In genomic region chrX:13412726-13413125, GRCm38 (mm10) we compare ENCODE assay signal across 14 mouse cellular contexts. TPM values are rescaled to one million over a fixed set of nuclear protein-coding genes. Genes with fewer than 3 reads are reported as not detected.
"Had no signal": no experiment of that assay in that cellular context is flagged by ENCODE, and none has a peak within 500 bp of the region (broad histone marks: within the 10 kb centered on the region; RNA-seq: fewer than 3 reads in every experiment).

No protein-coding gene starts in this region.

- ATAC-seq: liver, postnatal 0 days; lung, postnatal 0 days; midbrain, embryonic 13.5 days had no signal

- H3K4me1 ChIP-seq: liver, embryonic 13.5 days; midbrain, embryonic 13.5 days; stomach, embryonic 15.5 days had no signal

- H3K9ac ChIP-seq: liver, embryonic 13.5 days; liver, postnatal 0 days; midbrain, embryonic 13.5 days; stomach, embryonic 15.5 days had no signal

- DNase-seq: kidney, adult 11 months; kidney, adult 9 months; kidney, postnatal 10 days; liver; liver, embryonic 13.5 days; liver, postnatal 0 days; lung, postnatal 36 days; spleen, adult 18-20 months; thymus, postnatal 4 days had no signal

- H3K27me3 ChIP-seq: liver, embryonic 13.5 days had no signal

- H3K4me2 ChIP-seq: liver, embryonic 13.5 days; midbrain, embryonic 13.5 days; stomach, embryonic 15.5 days had no signal

- H3K4me3 ChIP-seq: liver, embryonic 13.5 days; midbrain, embryonic 13.5 days; stomach, embryonic 15.5 days had no signal

- H3K36me3 ChIP-seq: liver, embryonic 13.5 days; midbrain, embryonic 13.5 days; stomach, embryonic 15.5 days had no signal

- H3K9me3 ChIP-seq: liver, embryonic 13.5 days; midbrain, embryonic 13.5 days; stomach, embryonic 15.5 days had no signal

- H3K27ac ChIP-seq: liver, embryonic 13.5 days; midbrain, embryonic 13.5 days; stomach, embryonic 15.5 days had no signal

RNA-seq across cellular contexts. Expression of gene Nyx, which starts 53.2 kb away (rescaled TPM):
- total RNA-seq: megakaryocyte progenitor cell, adult 5-6 weeks had no signal
- polyA plus RNA-seq: limb, embryonic 11.5 days had no signal
